Mouse (Mus musculus): ENCODE results near the gene Cap1.

DNA sequence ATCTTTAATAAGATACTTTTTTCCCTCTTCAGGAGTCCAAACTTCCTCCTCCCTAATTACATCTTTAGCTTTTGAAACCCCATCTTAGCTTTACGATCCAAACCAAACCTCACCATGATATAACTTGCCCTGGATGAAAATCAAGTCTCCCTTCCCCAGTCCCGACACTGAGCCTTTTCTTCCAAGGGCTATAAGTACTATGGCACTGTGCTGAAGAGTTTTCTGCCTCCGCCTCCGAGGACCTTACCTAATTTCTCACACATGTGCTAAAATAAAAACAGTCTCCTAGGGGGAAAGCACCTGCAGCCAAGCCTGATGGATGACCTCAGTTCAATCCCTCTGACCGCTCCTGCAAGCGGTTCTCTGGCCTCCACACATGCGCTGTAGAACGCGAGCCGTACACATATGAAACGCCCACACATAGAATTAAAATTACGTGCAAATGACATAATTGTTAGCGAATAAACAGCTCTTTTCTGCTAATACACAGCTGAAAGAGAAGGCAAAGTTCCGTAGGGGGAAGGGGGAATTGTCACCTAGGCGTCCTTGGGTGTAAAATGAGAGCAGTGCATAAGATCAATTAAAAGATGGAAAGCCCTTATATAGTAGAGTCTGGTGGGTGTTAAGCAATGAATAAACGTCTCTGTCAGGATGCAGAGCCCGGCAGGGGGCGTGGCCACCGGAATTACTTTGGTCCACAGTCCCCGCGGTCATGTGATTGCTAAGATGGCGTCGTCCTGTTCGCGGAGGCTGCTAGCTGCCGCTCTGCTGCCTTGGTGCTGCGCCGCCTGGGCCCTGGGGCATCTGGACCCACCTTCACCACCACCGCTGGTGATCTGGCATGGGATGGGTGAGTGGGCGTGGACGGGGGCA is 50.1 kb downstream of the Cap1 start, which contains the start of gene Ppt1:
- TF ChIP-seq TAL1 (IDR thresholded peaks at IDR 0.05; ENCODE audit: low read length) (no peak), GATA1 (IDR thresholded peaks at IDR 0.05; ENCODE audit: low read length) (no peak)
